Mouse (Mus musculus) heart, embryonic 14.5 days (tissue): ENCODE results near the gene Ift46. TPM values are rescaled to one million over a fixed set of nuclear protein-coding genes. Genes with fewer than 3 reads are reported as not detected.

Source experiments
- ATAC-seq: fragments of 200-750 bp; cut with Nextera tagmentation; 2 replicates; pipeline ENCODE4 v1.8.0; 2017; ENCODE audit warnings: low read depth, moderate TSS enrichment; ENCODE audit not compliant: insufficient number of reproducible peaks, insufficient read depth, low FRiP score
- H3K27ac ChIP-seq, 2 experiments: fragments of 200-500 bp in 1 of 2; fragments of 300-500 bp in 1 of 2; sonication (generic) in 1 of 2; replicated peaks in 1 of 2; 2 replicates each; pipeline ENCODE4 v1.5.1; 2012 to 2014; ENCODE audit warnings: low read depth in 2 of 2, low read length in 2 of 2, control low read depth in 1 of 2, mild to moderate bottlenecking in 1 of 2, mixed read lengths in 1 of 2; ENCODE audit not compliant: control insufficient read depth in 1 of 2, insufficient read depth in 1 of 2
- H3K27me3 ChIP-seq: fragments of 300-500 bp; sonication (generic); 2 replicates; pipeline ENCODE4 v1.6.1; 2014; ENCODE audit warnings: mild to moderate bottlenecking, low read length, control low read depth; ENCODE audit not compliant: control insufficient read depth, insufficient read depth
- H3K36me3 ChIP-seq: fragments of 300-500 bp; sonication (generic); 2 replicates; pipeline ENCODE4 v1.6.1; 2014; ENCODE audit warnings: mild to moderate bottlenecking, control low read depth, low read length, mixed read lengths; ENCODE audit not compliant: control insufficient read depth, insufficient read depth
- H3K4me1 ChIP-seq, 2 experiments: fragments of 200-500 bp in 1 of 2; fragments of 300-500 bp in 1 of 2; sonication (generic) in 1 of 2; 2 replicates each; pipeline ENCODE4 v1.6.1; 2012 to 2014; ENCODE audit warnings: low read length in 2 of 2, control low read depth in 1 of 2, mixed read lengths in 1 of 2; ENCODE audit not compliant: control insufficient read depth in 2 of 2, insufficient read depth in 2 of 2
- H3K4me2 ChIP-seq: fragments of 300-500 bp; sonication (generic); 2 replicates; pipeline ENCODE4 v1.6.1; 2014; ENCODE audit warnings: mild to moderate bottlenecking, low read length
- H3K4me3 ChIP-seq, 2 experiments: fragments of 200-500 bp in 1 of 2; fragments of 300-500 bp in 1 of 2; sonication (generic) in 1 of 2; 2 replicates each; pipeline ENCODE4 v1.5.1; 2012 to 2014; ENCODE audit warnings: low read length in 2 of 2, mild to moderate bottlenecking in 2 of 2, control low read depth in 1 of 2, low read depth in 1 of 2, moderate library complexity in 1 of 2; ENCODE audit not compliant: control insufficient read depth in 1 of 2, insufficient read depth in 1 of 2
- H3K9ac ChIP-seq: fragments of 300-500 bp; sonication (generic); 2 replicates; pipeline ENCODE4 v1.6.1; 2014; ENCODE audit warnings: mild to moderate bottlenecking, low read length
- H3K9me3 ChIP-seq: fragments of 300-500 bp; sonication (generic); 2 replicates; pipeline ENCODE4 v1.6.1; 2016; ENCODE audit warnings: low read length, control low read depth; ENCODE audit not compliant: control insufficient read depth
- WGBS: fragments of 180-500 bp; shearing (Covaris S2); extraction: QIAGEN DNeasy Blood & Tissue Kit; methylation state at CpG from one replicate; pipeline ENCODE4 v1.1.7; 2014; 5-methylcytosine and 5-hydroxymethylcytosine counted together
- polyA plus RNA-seq: library from polyadenylated mRNA; unstranded; fragments of >200 nt; fragmentation: Nextera tagmentation; extraction: Ambion mirVana; gene quantifications from 2 replicates; pipeline ENCODE4 v1.2.1, GENCODE M21; 2014

Ift46 gene
- polyA plus RNA-seq, 1 experiment from 2014 or later, result 73.8 TPM

DNA sequence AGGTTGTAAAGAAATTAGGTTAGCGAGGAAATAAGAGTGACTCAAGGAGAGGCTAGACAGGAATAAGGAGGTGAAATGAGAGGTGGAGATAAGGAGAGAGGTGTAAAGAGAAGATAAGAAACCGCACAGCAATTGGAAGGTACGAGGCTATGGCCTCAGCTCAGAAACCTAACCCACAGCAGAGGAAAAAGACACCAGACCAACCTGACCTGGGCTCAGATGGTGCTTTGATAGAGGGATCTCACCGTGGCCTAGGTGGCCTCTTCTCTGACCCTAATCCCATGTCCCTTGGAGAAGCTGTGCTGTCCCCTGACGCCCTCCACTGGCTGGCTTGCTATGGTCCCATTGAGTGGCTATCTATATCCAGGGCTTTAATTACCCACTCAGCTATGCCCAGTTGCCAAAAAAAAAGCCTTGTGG lies 35.6 kb upstream of the Ift46 start:
- ATAC-seq, result no peak
- Histone ChIP-seq H3K36me3 (0 out of 2 replicates have a peak, but pooled peaks cover under 1% of the 10 kb centered on the region), H3K9me3 (no peaks in the 10 kb centered on the region), H3K27me3 (no peaks in the 10 kb centered on the region), H3K4me1 (peaks cover 16 to 23% of the 10 kb centered on the region in 2 experiments), H3K4me3 (no peak overlapping the region), H3K27ac (no peak overlapping the region), H3K9ac (no peak overlapping the region), H3K4me2 (0 out of 2 replicates have a peak overlapping the region, but pooled peaks have one; percentile 98)
- 49% methylated on average over 5 of the region's 5 CpGs for WGBS

DNA sequence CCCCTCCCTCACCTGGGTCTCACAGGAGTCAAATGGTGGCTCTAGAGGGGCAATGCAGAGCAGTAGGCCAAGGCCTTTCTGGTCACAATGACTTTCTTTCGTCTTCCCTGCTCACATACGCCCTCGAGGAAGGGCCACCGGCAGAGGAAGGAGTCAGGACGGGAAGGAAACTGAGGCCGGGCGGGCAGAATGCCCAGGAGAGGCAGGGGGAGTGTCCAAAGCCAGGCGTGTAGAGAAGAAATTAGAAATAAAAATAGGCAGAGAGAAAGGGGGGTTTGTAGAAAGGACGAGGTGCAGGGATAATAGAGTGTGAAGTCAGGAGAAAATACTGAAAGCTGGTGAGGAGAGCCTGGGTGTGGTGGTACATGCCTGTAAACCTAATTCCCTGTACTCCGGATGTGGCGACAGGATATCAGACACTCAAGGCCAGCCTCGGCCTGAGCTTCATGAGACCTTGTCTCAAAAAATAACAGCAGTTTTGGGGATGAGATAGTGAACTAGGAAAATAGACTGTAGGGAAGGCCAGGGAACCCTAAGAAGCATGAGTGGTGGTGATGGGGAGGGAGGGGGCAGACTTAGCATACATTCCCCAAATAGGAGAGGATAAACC lies 34.7 kb upstream of the Ift46 start:
- Histone ChIP-seq H3K4me3 (peak overlapping the region; percentile 68 to 82), H3K9ac (peak overlapping the region; percentile 71), H3K27me3 (no peaks in the 10 kb centered on the region), H3K27ac (peak overlapping the region; percentile 35 to 77), H3K4me2 (peak overlapping the region; percentile 98), H3K36me3 (no peaks in the 10 kb centered on the region), H3K9me3 (no peaks in the 10 kb centered on the region), H3K4me1 (peaks cover 18 to 26% of the 10 kb centered on the region in 2 experiments)
- WGBS, result 55% methylated on average over 12 of the region's 12 CpGs
- no peak for ATAC-seq

DNA sequence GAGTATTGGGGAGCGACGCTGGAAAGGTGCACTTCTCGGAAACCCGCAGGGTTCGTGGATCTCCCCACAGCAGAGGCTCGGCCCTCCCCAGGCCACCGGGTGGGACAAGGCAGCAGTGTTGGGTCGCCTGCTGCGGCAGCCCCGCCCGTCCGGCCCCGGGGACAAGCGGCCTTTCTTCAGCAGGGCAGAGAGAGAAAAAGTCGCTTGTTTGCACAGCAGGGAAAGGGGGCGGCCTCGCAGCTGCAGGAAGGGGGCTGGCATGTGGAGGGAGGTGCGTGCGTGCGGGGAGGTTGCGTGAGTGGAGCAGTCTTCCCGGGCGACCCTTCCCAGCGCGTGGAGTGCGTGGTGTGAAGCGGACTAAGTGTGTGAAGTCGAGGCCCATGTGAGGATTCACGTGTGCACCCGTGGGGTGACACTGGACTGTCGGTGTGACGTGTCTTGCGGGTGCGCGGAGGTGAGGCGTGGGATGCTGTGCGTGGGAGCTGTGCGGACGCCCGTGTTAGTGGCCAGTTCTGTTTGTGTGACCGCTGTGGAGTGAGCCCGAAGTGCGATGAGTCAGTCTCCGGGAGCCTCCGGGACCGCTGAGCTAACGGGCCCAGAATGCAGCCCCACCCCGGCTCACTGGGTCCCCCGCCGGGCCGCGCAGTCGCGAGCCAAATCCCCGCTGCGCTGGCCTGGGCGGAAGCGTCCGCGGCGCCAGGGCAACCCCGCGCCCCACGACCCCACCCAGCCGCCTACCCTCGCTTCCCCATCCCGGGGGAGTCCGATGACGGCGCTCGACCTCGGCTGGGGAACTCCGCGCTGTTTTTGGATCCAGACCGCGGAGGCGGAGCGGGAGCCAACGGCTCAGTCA lies 33.8 kb upstream of the Ift46 start:
- ATAC-seq, result peak; percentile 40
- no peaks in the 10 kb centered on the region for H3K9me3 ChIP-seq
- peaks cover 16 to 26% of the 10 kb centered on the region in 2 experiments for H3K4me1 ChIP-seq
- H3K4me2 ChIP-seq, result peak overlapping the region; percentile 98
- H3K9ac ChIP-seq, result peak overlapping the region; percentile 71
- peak overlapping the region; percentile 74 to 77 for H3K27ac ChIP-seq
- no peaks in the 10 kb centered on the region for H3K27me3 ChIP-seq
- no peaks in the 10 kb centered on the region for H3K36me3 ChIP-seq
- 2% methylated on average over 76 of the region's 79 CpGs for WGBS
- peak overlapping the region; percentile 68 to 82 for H3K4me3 ChIP-seq

DNA sequence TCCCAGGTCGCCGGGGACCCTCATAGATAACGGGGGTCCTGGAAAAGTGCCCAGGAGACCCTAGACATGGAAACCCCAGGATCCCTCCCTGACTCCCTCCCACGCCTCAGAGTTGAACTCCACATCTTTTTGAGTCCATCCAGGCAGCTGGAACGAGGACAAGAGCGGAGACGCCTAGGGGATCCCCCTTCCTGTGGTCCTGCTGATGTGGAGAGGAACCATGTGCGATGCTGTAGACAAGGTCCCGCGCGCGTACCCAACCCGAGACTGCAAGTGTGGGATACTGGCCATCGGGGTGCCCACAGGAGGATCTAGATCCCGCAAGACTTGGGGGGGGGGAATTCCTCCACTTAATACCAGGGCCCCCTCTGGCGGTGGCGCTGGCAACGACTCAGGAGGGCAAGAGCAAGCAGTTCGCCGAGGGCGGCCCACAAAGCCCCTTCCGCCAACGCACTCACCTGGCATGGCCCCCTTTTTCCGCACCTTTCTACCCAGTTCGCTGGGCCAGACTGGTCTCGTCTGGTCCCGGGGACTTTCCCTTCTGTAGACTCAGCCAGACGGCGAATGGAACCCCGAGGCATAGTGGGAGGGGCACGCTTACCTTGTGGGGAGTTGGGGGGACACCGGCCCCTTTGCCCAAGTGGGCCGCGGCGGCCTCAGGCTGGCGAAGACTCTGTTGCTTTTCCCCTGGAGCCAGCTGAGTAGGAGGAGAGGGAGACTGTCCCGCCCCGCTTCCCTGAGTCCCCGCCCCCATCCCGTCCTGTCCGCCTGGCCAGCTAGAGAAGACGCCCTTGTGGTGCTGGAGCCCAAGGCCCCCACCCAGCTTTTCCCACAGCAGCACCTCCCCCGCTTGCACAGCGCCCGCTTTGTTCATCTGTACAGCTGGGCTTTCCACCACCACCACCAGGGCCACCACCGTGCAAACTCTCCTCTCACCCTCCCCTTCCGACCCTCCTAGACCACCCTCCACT lies 32.9 kb upstream of the Ift46 start, which contains the start of gene Phldb1:
TSS of gene Phldb1 (minus strand) at position 675 of the 971 bp plus-strand sequence.
- H3K36me3 ChIP-seq, result no peaks in the 10 kb centered on the region
- peaks cover 15 to 26% of the 10 kb centered on the region in 2 experiments; a peak in 3 of 4 replicates for H3K4me1 ChIP-seq
- no peaks in the 10 kb centered on the region for H3K27me3 ChIP-seq
- H3K4me2 ChIP-seq, result peak within 1 kb of the TSS; percentile 98
- peak within 1 kb of the TSS; percentile 74 to 77 for H3K27ac ChIP-seq
- ATAC-seq, result peak; percentile 83
- peak within 1 kb of the TSS; percentile 68 to 82 for H3K4me3 ChIP-seq
- no peaks in the 10 kb centered on the region for H3K9me3 ChIP-seq
- peak within 1 kb of the TSS; percentile 71 for H3K9ac ChIP-seq
- under 1% methylated on average over 46 of the region's 47 CpGs for WGBS

DNA sequence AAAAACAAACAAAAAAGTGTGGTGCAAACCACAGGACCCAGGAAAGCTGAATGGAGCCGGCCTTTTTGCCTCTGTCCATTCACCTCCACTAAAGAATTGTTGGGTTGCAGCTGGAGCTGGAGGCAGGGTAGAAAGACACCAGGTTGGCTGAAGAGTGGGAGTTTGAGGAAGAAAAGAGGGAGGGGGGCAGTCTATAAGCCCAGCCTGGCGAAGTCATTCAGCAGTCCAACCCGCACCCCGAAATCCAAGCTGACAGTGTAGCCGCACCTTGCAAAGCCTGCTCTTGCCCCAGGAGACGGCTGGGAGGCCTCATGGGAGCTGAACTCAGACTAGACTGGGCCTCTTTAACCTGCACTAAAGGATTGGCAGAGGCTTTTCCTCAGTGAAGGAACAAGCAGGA lies 31.8 kb upstream of the Ift46 start:
- H3K27ac ChIP-seq, result no peak overlapping the region
- no peaks in the 10 kb centered on the region for H3K27me3 ChIP-seq
- no peaks in the 10 kb centered on the region for H3K9me3 ChIP-seq
- no peak overlapping the region for H3K4me3 ChIP-seq
- H3K36me3 ChIP-seq, result no peaks in the 10 kb centered on the region
- no peak overlapping the region for H3K9ac ChIP-seq
- H3K4me2 ChIP-seq, result no peak overlapping the region
- H3K4me1 ChIP-seq, result peaks cover 15 to 26% of the 10 kb centered on the region in 2 experiments; a peak in 3 of 4 replicates
- no peak for ATAC-seq
- 81% methylated on average over 6 of the region's 6 CpGs for whole genome bisulfite sequencing

DNA sequence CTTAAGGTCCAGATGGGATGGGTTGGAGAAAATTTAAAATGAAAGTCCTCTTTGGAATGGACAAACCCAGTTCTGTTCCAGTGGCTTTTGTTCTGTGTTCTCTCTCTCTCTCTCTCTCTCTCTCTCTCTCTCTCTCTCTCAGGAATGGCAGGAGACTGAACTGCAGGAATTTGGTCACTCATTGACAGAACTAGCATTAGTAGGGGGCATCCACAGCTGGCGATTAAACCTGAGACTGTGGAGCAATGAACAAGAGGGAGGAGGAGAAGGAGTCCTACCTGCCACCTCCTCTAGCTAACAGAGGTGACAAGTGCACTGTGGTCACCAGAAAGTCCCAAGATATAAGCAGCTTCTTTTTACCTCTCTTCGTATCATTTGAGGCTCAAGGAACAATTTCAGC lies 31.4 kb upstream of the Ift46 start:
- 73% methylated on average over 2 of the region's 2 CpGs for WGBS
- ATAC-seq, result no peak
- no peak overlapping the region for H3K4me3 ChIP-seq
- H3K36me3 ChIP-seq, result no peaks in the 10 kb centered on the region
- H3K27ac ChIP-seq, result no peak overlapping the region
- no peaks in the 10 kb centered on the region for H3K27me3 ChIP-seq
- H3K9me3 ChIP-seq, result no peaks in the 10 kb centered on the region
- no peak overlapping the region for H3K9ac ChIP-seq
- H3K4me2 ChIP-seq, result no peak overlapping the region
- H3K4me1 ChIP-seq, result peaks cover 15 to 26% of the 10 kb centered on the region in 2 experiments; a peak in 3 of 4 replicates
